Mouse (Mus musculus) urinary bladder, postnatal 0 days (tissue): ENCODE results near the gene Gm14444. TPM values are rescaled to one million over a fixed set of nuclear protein-coding genes. Genes with fewer than 3 reads are reported as not detected.

Source experiments
- polyA plus RNA-seq: library from polyadenylated mRNA; unstranded; fragments of >200 nt; fragmentation: Nextera tagmentation; extraction: Ambion mirVana; gene quantifications from 2 replicates; pipeline ENCODE4 v1.2.1, GENCODE M21; 2015

Gene Gm14444
- not detected in 2 replicates for polyA plus RNA-seq

DNA sequence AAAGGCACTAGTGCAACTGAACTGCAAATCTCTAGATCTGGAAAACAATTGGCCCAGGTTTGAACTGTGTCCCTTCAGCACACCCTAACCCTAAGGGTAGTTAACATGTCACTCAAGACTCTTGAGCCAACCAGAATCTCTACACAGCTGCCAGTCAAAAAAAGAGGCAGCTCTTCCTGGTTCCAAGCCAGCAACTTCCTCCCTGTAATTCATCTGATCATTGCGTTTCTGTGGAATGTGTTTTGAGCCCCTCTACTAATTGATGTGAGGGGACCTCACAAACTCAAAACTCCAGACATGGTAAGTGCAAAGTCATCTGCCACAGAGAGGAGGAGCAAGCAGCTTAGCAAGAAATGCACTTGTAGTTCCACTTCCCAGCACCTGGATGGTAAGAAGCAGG is at the start of gene Gm14444:
Gm14444 (plus strand) TSS at position 220 of the 400 bp plus-strand sequence.

DNA sequence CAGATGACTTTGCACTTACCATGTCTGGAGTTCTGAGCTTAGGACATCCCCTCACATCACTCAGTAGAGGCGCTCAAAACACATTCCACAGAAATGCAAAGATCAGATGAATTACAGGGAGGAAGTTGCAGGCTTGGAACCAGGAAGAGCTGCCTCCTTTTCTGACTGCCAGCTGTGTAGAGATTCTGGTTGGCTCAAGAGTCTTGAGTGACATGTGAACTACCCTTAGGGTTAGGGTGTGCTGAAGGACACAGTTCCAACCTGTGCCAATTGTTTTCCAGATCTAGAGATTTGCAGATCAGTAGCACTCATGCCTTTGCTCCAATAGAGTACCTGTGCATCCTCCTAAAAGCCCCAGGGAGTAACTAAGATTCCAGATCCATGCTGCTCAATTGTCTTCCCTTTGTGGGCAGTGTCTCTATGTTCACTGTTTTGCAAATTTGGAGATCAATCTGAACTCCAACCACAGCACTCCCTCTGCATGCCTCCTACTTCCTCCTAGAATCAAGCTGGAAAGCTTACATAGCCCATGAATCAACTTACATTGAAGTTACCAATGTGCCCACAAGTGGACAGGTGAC is 57.7 kb downstream of the Gm14444 start, which contains the start of gene Gm14393:
Gm14393 (minus strand) TSS at position 101 of the 581 bp plus-strand sequence.

Other genes starting within 250 kb of the Gm14444 start
- gene Edn3, start 249.6 kb upstream of the Gm14444 start, polyA plus RNA-seq: 2.6 and 3.0 TPM in 2 replicates
- 0.68 and 0.87 TPM in 2 replicates for gene Gm14393, start 57.5 kb downstream of the Gm14444 start, polyA plus RNA-seq
- 7.9 and 12.0 TPM in 2 replicates for gene Gm14399, start 131.8 kb downstream of the Gm14444 start, polyA plus RNA-seq
- gene Gm14443, start 165.6 kb downstream of the Gm14444 start, polyA plus RNA-seq: 0.20 and 0.21 TPM in 2 replicates
- 2.5 and 6.5 TPM in 2 replicates for gene Gm14391, start 196.7 kb downstream of the Gm14444 start, polyA plus RNA-seq